Mouse (Mus musculus): ENCODE results near the gene Nufip2. TPM values are rescaled to one million over a fixed set of nuclear protein-coding genes. Genes with fewer than 3 reads are reported as not detected.

Gene Nufip2
- total and polyA plus RNA-seq, 3 experiments, result 11.4 to 47.6 (median 44.8) TPM

GRCm38 (mm10) chr11:77687541-77688131 is 1.7 kb downstream of the Nufip2 start:
- peak; percentile 75 to 78 for DNase-seq
- H3K4me1 ChIP-seq (ENCODE audit: control insufficient read depth, insufficient read depth, low read length), result peaks cover 8% of the 10 kb centered on the region
- peaks cover 26% of the 10 kb centered on the region for H3K36me3 ChIP-seq (ENCODE audit: control insufficient read depth, insufficient read depth, low read length)
- H3K9ac ChIP-seq (ENCODE audit: low read depth, low read length), result peak overlapping the region; percentile 98
- no peaks in the 10 kb centered on the region for H3K27me3 ChIP-seq (ENCODE audit: control insufficient read depth, insufficient read depth, low read length)
- H3K4me3 ChIP-seq, result peak overlapping the region; percentile 90
- peak overlapping the region; percentile 96 for H3K27ac ChIP-seq
- intact Hi-C loops (cut with DNase I), result loop anchor here (5.0 kb wide), 2 partner anchors 115 to 175 kb away; no protein-coding TSS in a partner anchor
- peaks cover 2% of the 10 kb centered on the region for H3K79me2 ChIP-seq (replicated peaks; ENCODE audit: control insufficient read depth, insufficient read depth, low read length)
- peak; percentile 54; the same call in 1 of the 2 replicates for TF ChIP-seq POLR2A (IDR thresholded peaks at IDR 0.05; ENCODE audit: insufficient read depth, low read depth, low read length)
- no peak for TF ChIP-seq CTCF (IDR thresholded peaks at IDR 0.05)
- TF ChIP-seq EP300 (IDR thresholded peaks at IDR 0.05; ENCODE audit: insufficient read depth, low read depth, low read length), result no peak
- WGBS, result under 1% methylated on average over 40 of the region's 40 CpGs

- no peak for DNase-seq
- Histone ChIP-seq H3K4me3 (no peak overlapping the region), H3K9ac (ENCODE audit: low read depth, low read length) (no peak overlapping the region), H3K79me2 (replicated peaks; ENCODE audit: control insufficient read depth, insufficient read depth, low read length) (peaks cover 3% of the 10 kb centered on the region; the same call in 1 of the 2 replicates), H3K4me1 (ENCODE audit: control insufficient read depth, insufficient read depth, low read length) (peaks cover 8% of the 10 kb centered on the region), H3K27me3 (ENCODE audit: control insufficient read depth, insufficient read depth, low read length) (no peaks in the 10 kb centered on the region), H3K36me3 (ENCODE audit: control insufficient read depth, insufficient read depth, low read length) (peaks cover 61% of the 10 kb centered on the region), H3K27ac (no peak overlapping the region)
- intact Hi-C loops (cut with DNase I), result no loop called here
- WGBS, result 61% methylated on average over 3 of the region's 3 CpGs
- no peak for TF ChIP-seq CTCF (IDR thresholded peaks at IDR 0.05)
- TF ChIP-seq POLR2A (IDR thresholded peaks at IDR 0.05; ENCODE audit: insufficient read depth, low read depth, low read length), result no peak
- no peak for TF ChIP-seq EP300 (IDR thresholded peaks at IDR 0.05; ENCODE audit: insufficient read depth, low read depth, low read length)
These were observed 7.1 kb downstream of the Nufip2 start for GRCm38 (mm10) chr11:77693026-77693425.

GRCm38 (mm10) chr11:77697232-77697631 is 11.3 kb downstream of the Nufip2 start:
- Histone ChIP-seq H3K9ac (ENCODE audit: low read depth, low read length) (no peak overlapping the region), H3K36me3 (ENCODE audit: control insufficient read depth, insufficient read depth, low read length) (peaks cover 61% of the 10 kb centered on the region), H3K27ac (no peak overlapping the region), H3K27me3 (ENCODE audit: control insufficient read depth, insufficient read depth, low read length) (no peaks in the 10 kb centered on the region), H3K4me3 (no peak overlapping the region), H3K79me2 (replicated peaks; ENCODE audit: control insufficient read depth, insufficient read depth, low read length) (peaks cover 3% of the 10 kb centered on the region; the same call in 1 of the 2 replicates), H3K4me1 (ENCODE audit: control insufficient read depth, insufficient read depth, low read length) (peaks cover 2% of the 10 kb centered on the region)
- no peak for DNase-seq
- TF ChIP-seq POLR2A (IDR thresholded peaks at IDR 0.05; ENCODE audit: insufficient read depth, low read depth, low read length), result no peak
- no peak for TF ChIP-seq EP300 (IDR thresholded peaks at IDR 0.05; ENCODE audit: insufficient read depth, low read depth, low read length)
- TF ChIP-seq CTCF (IDR thresholded peaks at IDR 0.05), result peak; percentile 21; the same call in 1 of the 2 replicates
- intact Hi-C loops (cut with DNase I), result no loop called here
- 10% methylated on average over 2 of the region's 2 CpGs for WGBS

- no peak for DNase-seq
- intact Hi-C loops (cut with DNase I), result no loop called here
- Histone ChIP-seq H3K36me3 (ENCODE audit: control insufficient read depth, insufficient read depth, low read length) (peaks cover 31% of the 10 kb centered on the region), H3K4me1 (ENCODE audit: control insufficient read depth, insufficient read depth, low read length) (peaks cover 4% of the 10 kb centered on the region), H3K4me3 (no peak overlapping the region), H3K9ac (ENCODE audit: low read depth, low read length) (no peak overlapping the region), H3K27ac (no peak overlapping the region), H3K27me3 (ENCODE audit: control insufficient read depth, insufficient read depth, low read length) (no peaks in the 10 kb centered on the region), H3K79me2 (replicated peaks; ENCODE audit: control insufficient read depth, insufficient read depth, low read length) (no peaks in the 10 kb centered on the region)
- WGBS, result 85% methylated on average over 3 of the region's 3 CpGs
- TF ChIP-seq POLR2A (IDR thresholded peaks at IDR 0.05; ENCODE audit: insufficient read depth, low read depth, low read length), result no peak
- no peak for TF ChIP-seq EP300 (IDR thresholded peaks at IDR 0.05; ENCODE audit: insufficient read depth, low read depth, low read length)
- TF ChIP-seq CTCF (IDR thresholded peaks at IDR 0.05), result no peak
These were observed 20.0 kb downstream of the Nufip2 start for GRCm38 (mm10) chr11:77705920-77706319.

- Histone ChIP-seq H3K36me3 (ENCODE audit: control insufficient read depth, insufficient read depth, low read length) (peaks cover 22% of the 10 kb centered on the region), H3K27me3 (ENCODE audit: control insufficient read depth, insufficient read depth, low read length) (no peaks in the 10 kb centered on the region), H3K79me2 (replicated peaks; ENCODE audit: control insufficient read depth, insufficient read depth, low read length) (no peaks in the 10 kb centered on the region), H3K4me3 (no peak overlapping the region), H3K9ac (ENCODE audit: low read depth, low read length) (no peak overlapping the region), H3K27ac (peak overlapping the region; percentile 3), H3K4me1 (ENCODE audit: control insufficient read depth, insufficient read depth, low read length) (peaks cover 3% of the 10 kb centered on the region)
- WGBS, result 31% methylated on average over 3 of the region's 3 CpGs
- TF ChIP-seq EP300 (IDR thresholded peaks at IDR 0.05; ENCODE audit: insufficient read depth, low read depth, low read length) (0 out of 2 replicates have a peak, but pooled peaks have one; percentile 14), CTCF (IDR thresholded peaks at IDR 0.05) (no peak)
- intact Hi-C loops (cut with DNase I), result no loop called here
- DNase-seq, result peak in 1 of 2 experiments; percentile 29
These were observed 23.1 kb downstream of the Nufip2 start for GRCm38 (mm10) chr11:77709039-77709438.

GRCm38 (mm10) chr11:77713736-77714135 is 27.8 kb downstream of the Nufip2 start:
- H3K79me2 ChIP-seq (replicated peaks; ENCODE audit: control insufficient read depth, insufficient read depth, low read length), result no peaks in the 10 kb centered on the region
- DNase-seq, result no peak
- H3K27ac ChIP-seq, result no peak overlapping the region
- peaks cover 3% of the 10 kb centered on the region for H3K4me1 ChIP-seq (ENCODE audit: control insufficient read depth, insufficient read depth, low read length)
- WGBS, result 92% methylated on average over 3 of the region's 3 CpGs
- peaks cover 13% of the 10 kb centered on the region for H3K36me3 ChIP-seq (ENCODE audit: control insufficient read depth, insufficient read depth, low read length)
- intact Hi-C loops (cut with DNase I), result no loop called here
- H3K27me3 ChIP-seq (ENCODE audit: control insufficient read depth, insufficient read depth, low read length), result no peaks in the 10 kb centered on the region
- H3K4me3 ChIP-seq, result no peak overlapping the region
- TF ChIP-seq CTCF (IDR thresholded peaks at IDR 0.05) (no peak), POLR2A (IDR thresholded peaks at IDR 0.05; ENCODE audit: insufficient read depth, low read depth, low read length) (no peak), EP300 (IDR thresholded peaks at IDR 0.05; ENCODE audit: insufficient read depth, low read depth, low read length) (no peak)
- no peak overlapping the region for H3K9ac ChIP-seq (ENCODE audit: low read depth, low read length)
